Comparison of ENCODE assay signal across 18 mouse cellular contexts in the genomic region with DNA sequence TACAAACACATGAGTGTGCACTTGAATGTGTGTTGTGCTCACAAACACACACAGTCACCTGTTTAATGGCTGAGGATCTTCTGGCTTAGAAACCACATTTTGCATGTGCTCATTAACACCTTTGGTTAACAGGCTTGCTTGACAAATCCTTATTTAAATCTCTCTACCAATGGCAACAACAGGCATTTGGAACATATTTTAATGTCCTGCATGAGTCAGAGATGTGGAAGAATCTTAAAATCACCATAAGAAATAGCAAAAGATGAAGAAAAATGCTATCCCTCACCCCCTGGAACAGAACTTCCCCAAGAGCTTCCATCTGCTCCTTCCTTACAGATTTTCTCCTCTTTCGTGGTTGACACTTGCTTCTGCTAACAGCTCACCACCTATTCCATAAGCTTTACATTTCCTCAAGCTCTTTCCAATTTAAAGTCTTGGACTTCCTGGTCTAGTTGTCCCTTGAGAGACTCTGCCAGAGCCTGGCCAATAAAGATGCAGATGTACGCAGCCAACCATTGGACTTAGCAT. TPM values are rescaled to one million over a fixed set of nuclear protein-coding genes. Genes with fewer than 3 reads are reported as not detected.
DNase-seq lines count a peak whose midpoint lies in the region; TF ChIP-seq lines count a peak whose summit lies in the region.
"Had no signal": no experiment of that assay in that cellular context is flagged by ENCODE, and none has a peak within 500 bp of the region (broad histone marks: within the 10 kb centered on the region; RNA-seq: fewer than 3 reads in every experiment).

No protein-coding gene starts in this region.

- peak; percentile 6 to 39 for DNase-seq in frontal cortex, postnatal 36 days (ENCODE audit: low spot score in 2 of 2)
- DNase-seq in frontal cortex, postnatal 14 days (ENCODE audit: low spot score in 2 of 2), result no peak
- DNase-seq in left cerebral cortex, adult 2 months (ENCODE audit: extremely low spot score in 1 of 2, low spot score in 2 of 2), result no peak
- no peak for DNase-seq in left cerebral cortex, postnatal 10 days (ENCODE audit: extremely low spot score in 1 of 2, low spot score in 2 of 2)
- peak; percentile 19 to 26 for DNase-seq in left cerebral cortex, adult 9 months (ENCODE audit: low spot score in 2 of 2)
- no peak for DNase-seq in cerebellum, postnatal 14 days
- DNase-seq: adrenal gland, adult 8-10 months; adrenal gland, postnatal 36 days; cerebellum, adult 11 months; cerebellum, adult 8-10 months; cerebellum, postnatal 25 days had no signal

- no peak for TF ChIP-seq CTCF in left cerebral cortex, adult 2 months (IDR thresholded peaks at IDR 0.05)

- peak overlapping the region; percentile 29 for H3K27ac ChIP-seq in left cerebral cortex, adult 2 months
- H3K27ac ChIP-seq: embryonic facial prominence, embryonic 12.5 days; forebrain, embryonic 15.5 days; hindbrain, embryonic 10.5 days; hindbrain, embryonic 14.5 days; intestine, embryonic 15.5 days had no signal

- intact Hi-C loops in left cerebral cortex, adult 2 months (cut with DNase I), result loop anchor here (1.0 kb wide), 1 partner anchor 21 kb away; no protein-coding TSS in a partner anchor
- intact Hi-C loops in left cerebral cortex, postnatal 10 days (cut with DNase I), result no loop called here

- H3K4me3 ChIP-seq in left cerebral cortex, adult 2 months, result no peak overlapping the region
- H3K4me3 ChIP-seq: embryonic facial prominence, embryonic 12.5 days; forebrain, embryonic 15.5 days; heart, embryonic 12.5 days; hindbrain, embryonic 10.5 days; intestine, embryonic 15.5 days had no signal

RNA-seq across cellular contexts. Expression of a gene that starts 35.9 kb away (rescaled TPM):
- total RNA-seq in left cerebral cortex, adult 2 months (2021), result 10 to 100 TPM in 1 of 2 experiments, 1 to 10 TPM in 1; 9.7 to 12.8 TPM
- total RNA-seq in left cerebral cortex, postnatal 10 days (2021), result 1 to 10 TPM; 6.3 to 6.9 TPM
- total RNA-seq: ES-E14 had no signal

Comparison
In these comparisons a context has a peak if more than half of its experiments do, and no peak if none do; other contexts are left out.
1. DNase-seq: peak in frontal cortex, postnatal 36 days (2 of 2) and left cerebral cortex, adult 9 months (2 of 2); none in frontal cortex, postnatal 14 days (0 of 2), left cerebral cortex, adult 2 months (0 of 2), left cerebral cortex, postnatal 10 days (0 of 2) and cerebellum, postnatal 14 days (0 of 2).